Mouse (Mus musculus) small intestine, adult 2 months (tissue): ENCODE results near the gene Gcm1.

Source experiments
- CTCF ChIP-seq: fragments of 200-500 bp; IDR thresholded peaks from 2 replicates; pipeline ENCODE4 v1.5.1; 2012; ENCODE audit warnings: low read depth, mild to moderate bottlenecking, control low read depth, inconsistent platforms, low read length, moderate library complexity, mixed read lengths; ENCODE audit not compliant: insufficient replicate concordance, insufficient read length; ENCODE audit errors: extremely low read depth
- POLR2A ChIP-seq: fragments of 200-500 bp; IDR thresholded peaks from 2 replicates; pipeline ENCODE4 v1.6.1; 2012; ENCODE audit warnings: low read depth, mild to moderate bottlenecking, control low read depth, inconsistent platforms, low read length, moderate library complexity

GRCm38 (mm10) chr9:78038755-78039489, 12.8 kb upstream of the Gcm1 start:
- TF ChIP-seq CTCF (peak; percentile 99), POLR2A (no peak)
